Mouse (Mus musculus): Measurements from ENCODE around the gene Acsl5. TPM values are rescaled to one million over a fixed set of nuclear protein-coding genes. Genes with fewer than 3 reads are reported as not detected.

Acsl5 gene
- 116 and 134 TPM in 2 replicates for polyA plus RNA-seq (2015; fragmentation: Nextera tagmentation; extraction: Ambion mirVana)

DNA sequence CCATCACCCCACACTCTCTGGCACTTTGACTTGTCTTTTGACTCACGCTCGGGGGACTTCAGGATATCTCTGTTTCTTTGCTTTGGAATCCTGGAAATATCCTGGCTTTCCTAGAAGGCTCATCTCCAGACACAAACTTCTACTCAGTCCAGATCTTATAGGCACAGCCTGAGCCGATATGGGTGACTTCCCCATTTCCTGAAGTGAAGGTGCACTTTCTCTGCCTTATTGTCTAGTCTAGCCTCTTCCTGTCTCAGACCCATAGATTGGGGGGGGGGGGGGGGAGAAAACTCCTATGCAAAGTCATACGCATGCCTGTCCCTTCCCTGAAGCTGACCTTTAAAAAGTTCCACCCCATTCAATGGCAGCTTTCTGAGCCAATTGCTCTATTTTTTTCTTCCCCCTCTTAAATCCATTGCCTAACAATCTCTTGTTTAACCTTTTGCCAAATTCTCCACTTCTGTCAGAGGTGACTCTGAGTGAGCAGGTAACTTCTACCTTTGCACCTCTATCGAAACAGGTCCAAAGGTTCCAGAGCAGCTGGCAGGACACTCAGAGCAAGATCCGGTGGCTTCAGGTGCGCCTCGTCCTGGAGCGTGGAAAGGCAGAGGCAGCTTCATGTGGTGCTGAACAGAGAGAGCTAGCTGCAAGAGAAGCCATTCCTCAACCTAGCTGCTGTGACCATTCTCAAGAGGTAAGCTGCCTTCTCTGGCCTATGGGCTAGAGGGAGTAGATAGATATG is at the start of gene Acsl5:
Gene Acsl5 (plus strand): TSS at position 556 of the 742 bp plus-strand sequence.
- DNase-seq (no peak), ATAC-seq (ENCODE audit: low read depth) (no peak)
- no peaks in the 10 kb centered on the region for H3K27me3 ChIP-seq
- H3K4me3 ChIP-seq (replicated peaks), result no peak within 1 kb of the TSS
- H3K4me2 ChIP-seq, result peak within 1 kb of the TSS; percentile 84
- H3K4me1 ChIP-seq (replicated peaks), result peaks cover 72% of the 10 kb centered on the region
- 0 out of 2 replicates have a peak, but pooled peaks cover under 1% of the 10 kb centered on the region for H3K36me3 ChIP-seq
- 78% methylated on average over 9 of the region's 9 CpGs for WGBS (ENCODE audit: insufficient replicate concordance)
- no peaks in the 10 kb centered on the region for H3K9me3 ChIP-seq (replicated peaks)
- H3K9ac ChIP-seq, result 0 out of 2 replicates have a peak within 1 kb of the TSS, but pooled peaks have one; percentile 34
- H3K27ac ChIP-seq, result no peak within 1 kb of the TSS; the same call in 1 of the 2 replicates

DNA sequence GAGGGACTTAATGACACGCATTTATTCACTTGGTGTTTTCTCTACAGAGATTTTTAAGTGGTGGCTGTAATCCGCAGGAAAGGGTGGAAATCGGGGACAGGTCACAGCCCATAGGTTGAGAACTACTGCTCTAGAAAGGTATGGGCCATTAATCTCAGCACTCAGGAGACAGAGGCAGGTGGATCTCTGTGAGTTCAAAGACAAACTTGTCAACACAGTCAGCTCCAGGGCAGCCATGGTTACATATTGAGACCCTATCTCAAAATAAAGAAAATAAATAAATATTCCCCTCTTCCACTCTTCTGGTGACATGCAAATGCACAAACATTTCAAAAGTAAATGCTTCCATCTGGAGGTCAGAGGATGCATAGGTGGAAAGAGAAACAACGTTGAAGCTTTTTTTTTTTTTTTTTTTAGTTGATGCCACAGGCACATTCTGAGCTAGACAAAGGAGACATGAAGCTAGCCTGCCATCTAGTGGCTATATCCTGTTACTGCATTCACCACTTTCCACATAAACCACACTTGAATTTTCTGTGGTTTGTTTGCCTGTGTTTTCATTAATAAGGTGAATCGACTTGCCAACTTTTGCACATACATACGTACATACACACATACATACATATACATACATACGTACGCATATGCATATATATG is 45.1 kb upstream of the Acsl5 start:
- 28% methylated on average over 8 of the region's 8 CpGs for WGBS (ENCODE audit: insufficient replicate concordance)
- Histone ChIP-seq H3K4me1 (replicated peaks) (peaks cover 12% of the 10 kb centered on the region), H3K9me3 (replicated peaks) (no peaks in the 10 kb centered on the region), H3K27ac (no peak overlapping the region), H3K36me3 (no peaks in the 10 kb centered on the region), H3K4me3 (replicated peaks) (no peak overlapping the region), H3K27me3 (peaks cover 9% of the 10 kb centered on the region), H3K4me2 (peak overlapping the region; percentile 40), H3K9ac (no peak overlapping the region)
- ATAC-seq (ENCODE audit: low read depth) (peak; percentile 37; the same call in 1 of the 2 replicates), DNase-seq (peak; percentile 49)

DNA sequence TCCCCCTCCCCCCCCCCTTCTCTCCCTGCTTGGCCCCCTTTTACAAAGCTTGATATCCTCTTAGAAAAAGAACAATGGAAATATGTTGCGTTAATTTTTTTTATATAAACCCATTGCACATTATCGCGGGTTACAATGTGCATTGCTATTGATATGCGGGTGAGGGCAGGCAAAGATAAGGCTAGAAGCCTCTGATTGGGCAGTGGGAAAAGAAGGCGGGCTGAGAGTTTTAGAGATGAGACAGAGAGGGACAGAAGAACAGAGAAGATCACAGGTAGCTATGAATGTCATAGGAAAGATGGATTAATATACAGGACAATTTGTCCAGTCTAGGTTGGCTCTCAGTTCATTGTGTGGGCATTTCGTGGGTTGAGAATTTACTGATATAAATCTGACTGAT is 44.5 kb upstream of the Acsl5 start:
- peaks cover 12% of the 10 kb centered on the region for H3K4me1 ChIP-seq (replicated peaks)
- H3K27me3 ChIP-seq, result peaks cover 9% of the 10 kb centered on the region
- H3K9ac ChIP-seq, result peak overlapping the region; percentile 31; the same call in 1 of the 2 replicates
- H3K36me3 ChIP-seq, result no peaks in the 10 kb centered on the region
- 15% methylated on average over 6 of the region's 6 CpGs for WGBS (ENCODE audit: insufficient replicate concordance)
- H3K4me2 ChIP-seq, result peak overlapping the region; percentile 40
- H3K27ac ChIP-seq, result peak overlapping the region; percentile 44; the same call in 1 of the 2 replicates
- H3K4me3 ChIP-seq (replicated peaks), result no peak overlapping the region; the same call in 1 of the 2 replicates
- ATAC-seq (ENCODE audit: low read depth) (peak; percentile 86), DNase-seq (peak; percentile 70)
- no peaks in the 10 kb centered on the region for H3K9me3 ChIP-seq (replicated peaks)

DNA sequence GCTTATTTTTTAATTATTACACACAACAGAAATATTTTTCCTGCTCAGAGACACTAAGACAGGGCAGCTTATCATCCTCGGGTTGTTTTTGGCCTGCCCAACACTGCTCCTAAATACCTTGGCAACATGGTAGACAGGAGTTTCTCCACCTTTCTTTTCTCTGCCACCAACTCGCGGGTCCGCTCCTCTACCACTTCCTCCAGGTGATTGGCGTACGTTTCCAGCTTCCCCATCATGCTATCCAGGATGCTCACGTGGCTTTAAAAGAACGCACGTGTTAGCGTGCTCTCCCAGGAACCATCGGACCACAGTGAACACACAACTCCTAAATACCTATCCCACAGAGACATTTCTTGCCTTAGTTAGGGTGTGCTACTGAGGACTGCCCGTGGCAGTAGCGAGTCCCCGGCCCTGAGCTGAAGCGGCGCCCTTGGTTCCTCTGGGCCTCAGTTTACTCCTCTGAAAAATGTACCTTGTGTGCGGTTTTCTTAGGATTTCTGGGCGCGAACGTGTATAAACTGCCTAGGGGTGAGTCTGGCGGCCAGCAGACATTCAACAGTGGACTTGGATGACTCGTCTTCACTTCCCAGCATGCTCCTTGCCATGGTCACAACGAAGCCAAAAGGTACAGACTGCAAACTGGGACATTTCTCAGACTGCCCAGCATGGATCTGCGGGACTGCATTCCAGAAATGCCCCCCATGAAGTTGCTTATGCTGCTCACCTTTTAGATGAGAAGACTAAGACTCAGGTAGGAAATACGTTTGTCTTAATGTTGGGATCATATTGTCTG is 43.8 kb upstream of the Acsl5 start:
- WGBS (ENCODE audit: insufficient replicate concordance), result 46% methylated on average over 25 of the region's 25 CpGs
- H3K4me3 ChIP-seq (replicated peaks), result no peak overlapping the region; the same call in 1 of the 2 replicates
- H3K4me1 ChIP-seq (replicated peaks), result peaks cover 12% of the 10 kb centered on the region
- H3K4me2 ChIP-seq, result peak overlapping the region; percentile 40
- no peaks in the 10 kb centered on the region for H3K9me3 ChIP-seq (replicated peaks)
- ATAC-seq (ENCODE audit: low read depth) (peak; percentile 40), DNase-seq (no peak)
- H3K9ac ChIP-seq, result peak overlapping the region; percentile 31; the same call in 1 of the 2 replicates
- H3K36me3 ChIP-seq, result no peaks in the 10 kb centered on the region
- peaks cover 9% of the 10 kb centered on the region for H3K27me3 ChIP-seq
- H3K27ac ChIP-seq, result peak overlapping the region; percentile 44

DNA sequence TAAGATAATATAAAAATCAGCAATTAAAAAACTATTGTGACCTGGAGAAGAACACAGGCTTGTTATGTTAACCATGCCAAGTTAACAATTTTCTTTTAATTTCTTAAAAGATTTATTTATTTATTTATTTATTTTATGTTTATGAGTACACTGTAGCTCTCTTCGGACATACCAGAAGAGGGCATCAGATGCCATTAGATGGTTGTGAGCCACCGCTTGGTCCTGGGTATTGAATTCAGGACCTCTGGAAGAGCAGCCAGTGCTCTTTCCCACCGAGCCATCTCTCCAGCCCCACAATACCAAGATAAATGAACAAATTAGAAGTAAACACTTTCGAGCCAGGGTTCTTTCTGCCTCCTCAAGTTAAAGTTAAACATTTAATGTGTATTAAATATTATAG is 43.1 kb upstream of the Acsl5 start:
- Histone ChIP-seq H3K27ac (no peak overlapping the region), H3K9me3 (replicated peaks) (no peaks in the 10 kb centered on the region), H3K27me3 (peaks cover 9% of the 10 kb centered on the region), H3K4me2 (no peak overlapping the region), H3K4me1 (replicated peaks) (peaks cover 12% of the 10 kb centered on the region), H3K4me3 (replicated peaks) (no peak overlapping the region), H3K9ac (no peak overlapping the region), H3K36me3 (no peaks in the 10 kb centered on the region)
- DNase-seq, result no peak
- no peak for ATAC-seq (ENCODE audit: low read depth)
- 61% methylated on average over 4 of the region's 4 CpGs for WGBS (ENCODE audit: insufficient replicate concordance)

DNA sequence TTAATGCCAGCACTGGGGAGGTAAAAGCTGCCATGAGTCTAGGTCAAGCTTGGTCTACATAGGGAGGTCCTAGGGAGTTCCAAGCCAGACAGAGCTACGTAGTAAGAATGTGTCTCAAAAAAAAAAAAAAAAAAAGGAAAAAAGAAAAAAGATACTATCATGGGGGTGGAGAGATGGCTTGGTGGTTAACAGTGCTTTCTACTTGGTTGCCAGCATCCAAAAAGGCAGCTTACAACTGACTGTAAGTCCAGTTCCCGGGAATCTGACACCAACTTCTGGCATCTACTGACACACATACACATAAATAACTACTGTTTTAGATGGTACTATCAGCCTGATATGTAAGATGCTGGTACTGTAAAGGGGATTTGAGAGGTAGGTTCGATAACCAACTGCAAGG is 42.7 kb upstream of the Acsl5 start:
- WGBS (ENCODE audit: insufficient replicate concordance), result 72% methylated on average over 3 of the region's 3 CpGs
- Histone ChIP-seq H3K27ac (no peak overlapping the region), H3K27me3 (peaks cover 9% of the 10 kb centered on the region), H3K36me3 (no peaks in the 10 kb centered on the region), H3K4me1 (replicated peaks) (peaks cover 12% of the 10 kb centered on the region), H3K9ac (no peak overlapping the region), H3K4me3 (replicated peaks) (no peak overlapping the region), H3K4me2 (no peak overlapping the region), H3K9me3 (replicated peaks) (no peaks in the 10 kb centered on the region)
- DNase-seq (no peak), ATAC-seq (ENCODE audit: low read depth) (no peak)

DNA sequence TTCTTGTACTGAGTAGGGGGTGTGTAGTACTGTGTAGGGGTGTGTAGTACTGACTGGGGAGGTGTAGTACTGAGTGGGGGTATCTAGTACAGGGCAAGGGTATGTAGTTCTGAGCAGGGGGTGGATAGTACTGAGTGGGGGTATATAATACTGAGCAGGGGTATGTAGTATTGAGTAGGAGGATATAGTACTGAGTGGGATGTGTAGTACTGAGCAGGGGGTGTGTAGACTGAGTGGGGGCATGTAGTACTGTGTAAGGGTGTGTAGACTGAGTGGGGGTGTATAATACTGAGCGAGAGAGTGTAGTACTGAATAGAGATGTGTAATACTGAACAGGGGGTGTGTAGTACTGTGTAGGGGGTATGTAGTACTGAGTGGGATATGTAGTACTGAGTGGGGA is 40.0 kb upstream of the Acsl5 start:
- Histone ChIP-seq H3K4me3 (replicated peaks) (no peak overlapping the region), H3K36me3 (no peaks in the 10 kb centered on the region), H3K9ac (no peak overlapping the region), H3K9me3 (replicated peaks) (no peaks in the 10 kb centered on the region), H3K27ac (no peak overlapping the region), H3K4me1 (replicated peaks) (peaks cover 12% of the 10 kb centered on the region), H3K4me2 (no peak overlapping the region), H3K27me3 (no peaks in the 10 kb centered on the region; the same call in 1 of the 2 replicates)
- 79% methylated on average over 1 of the region's 1 CpGs for WGBS (ENCODE audit: insufficient replicate concordance)
- DNase-seq (no peak), ATAC-seq (ENCODE audit: low read depth) (no peak)

DNA sequence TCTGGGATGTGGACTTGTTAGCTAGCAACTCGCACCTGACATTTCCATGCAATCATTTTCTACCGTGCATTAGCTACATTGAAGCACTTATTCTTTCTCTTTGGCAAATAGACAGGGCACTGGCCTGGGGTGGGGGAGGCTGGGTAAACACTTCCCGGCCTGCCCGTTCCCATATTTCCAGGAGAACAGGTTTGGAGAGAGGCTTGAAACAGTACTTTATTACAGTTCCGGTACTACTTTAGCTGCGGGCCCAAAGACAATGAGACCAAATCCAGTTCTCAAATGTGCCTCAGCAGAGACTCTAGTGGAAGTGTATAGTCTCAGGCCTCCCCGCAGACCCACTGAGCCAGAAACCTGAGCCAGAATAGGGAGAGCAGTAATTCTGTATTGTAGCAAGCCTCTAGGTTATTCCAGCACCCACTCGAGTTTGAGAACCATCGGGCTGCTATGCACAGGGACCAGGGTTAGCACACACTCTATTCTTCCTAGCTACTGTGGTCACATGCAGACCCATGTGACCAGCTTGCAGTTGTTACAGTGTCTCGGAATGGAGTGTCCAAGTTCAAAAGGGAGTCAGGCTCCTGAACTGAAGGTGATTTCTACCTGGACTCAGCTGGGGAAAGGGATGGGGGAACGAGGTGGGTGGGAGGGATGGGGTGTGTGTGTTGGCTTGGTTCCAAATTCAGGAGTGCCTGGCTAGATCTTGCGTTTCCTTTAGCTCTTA is 38.0 kb upstream of the Acsl5 start:
- H3K4me2 ChIP-seq, result no peak overlapping the region
- DNase-seq, result no peak

DNA sequence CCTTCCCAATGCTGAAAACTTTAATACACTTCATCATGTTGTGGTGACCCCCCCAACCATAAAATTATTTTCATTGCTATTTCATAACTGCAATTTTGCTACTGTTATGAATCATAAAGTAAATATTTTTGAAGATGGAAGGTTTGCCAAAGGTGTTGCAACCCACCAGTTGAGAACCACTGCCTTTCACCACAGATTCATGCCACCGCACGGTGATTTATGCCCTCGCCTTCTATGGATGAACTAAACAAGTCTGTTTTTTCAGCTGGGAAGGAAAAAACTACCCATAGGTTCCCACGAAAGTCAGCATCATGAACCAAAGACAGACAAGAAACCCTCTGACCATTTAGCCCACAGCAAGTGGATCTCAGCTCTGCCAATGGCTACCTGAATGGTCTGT is 34.9 kb upstream of the Acsl5 start:
- 89% methylated on average over 4 of the region's 4 CpGs for WGBS (ENCODE audit: insufficient replicate concordance)
- Histone ChIP-seq H3K27me3 (no peaks in the 10 kb centered on the region), H3K4me3 (replicated peaks) (no peak overlapping the region), H3K27ac (no peak overlapping the region), H3K9ac (no peak overlapping the region), H3K9me3 (replicated peaks) (no peaks in the 10 kb centered on the region), H3K4me2 (no peak overlapping the region), H3K4me1 (replicated peaks) (peaks cover 45% of the 10 kb centered on the region), H3K36me3 (no peaks in the 10 kb centered on the region)
- no peak for ATAC-seq (ENCODE audit: low read depth)
- no peak for DNase-seq

More for the DNA sequence above, 38.0 kb upstream of the Acsl5 start:
- no peak overlapping the region for H3K27ac ChIP-seq
- H3K9ac ChIP-seq, result no peak overlapping the region
- no peaks in the 10 kb centered on the region for H3K9me3 ChIP-seq (replicated peaks)
- ATAC-seq (ENCODE audit: low read depth), result no peak
- H3K4me3 ChIP-seq (replicated peaks), result no peak overlapping the region
- H3K27me3 ChIP-seq, result no peaks in the 10 kb centered on the region
- 74% methylated on average over 12 of the region's 12 CpGs for WGBS (ENCODE audit: insufficient replicate concordance)
- H3K4me1 ChIP-seq (replicated peaks), result peaks cover 17% of the 10 kb centered on the region
- H3K36me3 ChIP-seq, result no peaks in the 10 kb centered on the region

DNA sequence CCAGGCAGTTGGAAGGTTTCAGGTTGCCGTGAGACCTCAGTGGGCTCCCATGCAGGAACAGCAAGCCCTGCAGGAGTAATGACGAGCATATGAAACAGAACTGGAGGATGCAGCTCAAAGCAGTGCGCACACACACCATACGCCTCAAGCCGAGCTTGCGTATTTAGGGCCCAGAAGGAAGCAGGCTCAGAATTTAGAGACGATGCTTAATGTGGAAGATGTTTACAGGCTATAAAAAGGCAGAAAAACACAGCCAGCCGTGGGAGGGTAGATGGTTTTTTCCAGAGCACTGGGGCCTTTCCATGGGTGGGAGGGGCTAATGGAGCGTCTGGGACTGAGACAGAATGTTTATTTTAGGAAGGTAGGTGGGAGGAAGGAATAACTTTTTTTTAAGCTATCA is 34.4 kb upstream of the Acsl5 start:
- Histone ChIP-seq H3K4me2 (peak overlapping the region; percentile 85), H3K9ac (no peak overlapping the region), H3K27ac (peak overlapping the region; percentile 96; the same call in 1 of the 2 replicates), H3K27me3 (0 out of 2 replicates have a peak, but pooled peaks cover 2% of the 10 kb centered on the region), H3K36me3 (no peaks in the 10 kb centered on the region), H3K4me1 (replicated peaks) (peaks cover 45% of the 10 kb centered on the region), H3K4me3 (replicated peaks) (no peak overlapping the region; the same call in 1 of the 2 replicates), H3K9me3 (replicated peaks) (no peaks in the 10 kb centered on the region)
- ATAC-seq (ENCODE audit: low read depth) (no peak), DNase-seq (no peak)
- 79% methylated on average over 9 of the region's 9 CpGs for WGBS (ENCODE audit: insufficient replicate concordance)

All from liver, embryonic 13.5 days (tissue).